Mouse (Mus musculus): ENCODE results near the gene Klre1. TPM values are rescaled to one million over a fixed set of nuclear protein-coding genes. Genes with fewer than 3 reads are reported as not detected.

Klre1 gene
- not detected in 2 replicates for polyA plus RNA-seq (2015; fragmentation: Nextera tagmentation; extraction: Ambion mirVana)

DNA sequence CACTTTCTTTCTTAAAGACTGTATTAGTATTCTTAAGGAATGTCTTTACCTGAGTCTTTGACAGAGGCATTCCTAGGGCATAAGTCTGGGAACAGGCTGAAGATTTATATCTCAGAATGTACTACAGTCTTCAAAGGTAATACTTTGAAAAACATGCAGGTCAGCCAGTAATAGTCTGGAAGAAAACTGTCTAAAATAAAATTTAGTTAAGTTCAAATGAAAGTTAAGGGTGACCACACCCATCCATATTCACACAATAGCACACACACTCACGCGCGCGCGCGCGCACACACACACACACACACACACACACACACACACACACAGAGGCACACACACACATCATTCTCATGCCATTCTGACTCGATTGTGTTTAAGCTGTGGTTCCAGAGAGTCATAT is at the start of gene Klre1:
Gene Klre1 (plus strand): TSS at position 301 of the 400 bp plus-strand sequence.
- Histone ChIP-seq H3K27ac (no peak within 1 kb of the TSS), H3K9ac (no peak within 1 kb of the TSS), H3K36me3 (no peaks in the 10 kb centered on the region), H3K4me3 (no peak within 1 kb of the TSS), H3K4me1 (no peaks in the 10 kb centered on the region), H3K9me3 (no peaks in the 10 kb centered on the region), H3K4me2 (no peak within 1 kb of the TSS), H3K27me3 (no peaks in the 10 kb centered on the region)
- ATAC-seq (ENCODE audit: insufficient number of reproducible peaks, low FRiP score, low TSS enrichment, low read depth), result no peak
- 93% methylated on average over 8 of the region's 8 CpGs for WGBS

GRCm38 (mm10) chr6:129529605-129530004 is 48.1 kb upstream of the Klre1 start:
- Histone ChIP-seq H3K4me3 (no peak overlapping the region), H3K27ac (no peak overlapping the region), H3K9ac (no peak overlapping the region), H3K36me3 (no peaks in the 10 kb centered on the region), H3K4me2 (no peak overlapping the region), H3K27me3 (no peaks in the 10 kb centered on the region), H3K4me1 (peaks cover 8% of the 10 kb centered on the region), H3K9me3 (no peaks in the 10 kb centered on the region)
- 81% methylated on average over 1 of the region's 1 CpGs for WGBS
- no peak for ATAC-seq (ENCODE audit: insufficient number of reproducible peaks, low FRiP score, low TSS enrichment, low read depth)

DNA sequence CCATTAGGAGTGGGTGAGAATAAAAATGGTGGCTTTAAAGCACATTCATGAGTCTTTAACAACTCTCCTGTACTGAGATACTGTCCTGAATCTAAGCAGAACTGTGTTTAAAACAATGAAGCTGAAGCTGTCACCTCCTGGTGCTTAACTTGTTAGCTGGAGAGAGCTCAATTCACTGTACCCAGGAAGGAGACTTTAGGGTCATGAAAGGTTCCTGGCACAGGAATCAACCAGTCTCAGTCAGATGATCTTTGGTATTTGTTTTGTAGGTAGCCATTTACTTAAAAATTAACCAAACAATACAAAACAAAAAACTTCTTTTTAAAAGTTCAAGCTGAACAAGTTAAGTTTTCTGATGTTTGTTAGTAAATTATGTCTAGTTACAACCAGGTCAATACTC is 47.4 kb upstream of the Klre1 start:
- ATAC-seq (ENCODE audit: insufficient number of reproducible peaks, low FRiP score, low TSS enrichment, low read depth), result no peak
- Histone ChIP-seq H3K27ac (no peak overlapping the region), H3K36me3 (no peaks in the 10 kb centered on the region), H3K9me3 (no peaks in the 10 kb centered on the region), H3K4me1 (peaks cover 13% of the 10 kb centered on the region), H3K4me2 (no peak overlapping the region), H3K27me3 (no peaks in the 10 kb centered on the region), H3K4me3 (no peak overlapping the region), H3K9ac (no peak overlapping the region)

- H3K4me3 ChIP-seq, result peak overlapping the region; percentile 79
- no peak overlapping the region for H3K27ac ChIP-seq
- no peaks in the 10 kb centered on the region for H3K9me3 ChIP-seq
- no peak overlapping the region for H3K9ac ChIP-seq
- H3K27me3 ChIP-seq, result no peaks in the 10 kb centered on the region
- peak overlapping the region; percentile 93 for H3K4me2 ChIP-seq
- H3K36me3 ChIP-seq, result no peaks in the 10 kb centered on the region; the same call in 1 of the 2 replicates
- H3K4me1 ChIP-seq, result peaks cover 14% of the 10 kb centered on the region
- no peak for ATAC-seq (ENCODE audit: insufficient number of reproducible peaks, low FRiP score, low TSS enrichment, low read depth)
- WGBS, result 28% methylated on average over 7 of the region's 7 CpGs
These were observed 45.2 kb upstream of the Klre1 start for GRCm38 (mm10) chr6:129532556-129532941.

GRCm38 (mm10) chr6:129532942-129533860 is 44.5 kb upstream of the Klre1 start, which contains the start of gene Gabarapl1:
TSS of gene Gabarapl1 (plus strand) at chr6:129533160.
- WGBS, result under 1% methylated on average over 55 of the region's 55 CpGs
- H3K27ac ChIP-seq, result peak within 1 kb of the TSS; percentile 65
- peak within 1 kb of the TSS; percentile 93 for H3K4me2 ChIP-seq
- H3K9me3 ChIP-seq, result no peaks in the 10 kb centered on the region
- peak within 1 kb of the TSS; percentile 57 for H3K9ac ChIP-seq
- no peaks in the 10 kb centered on the region for H3K27me3 ChIP-seq
- peaks cover 4% of the 10 kb centered on the region for H3K36me3 ChIP-seq
- H3K4me1 ChIP-seq, result peaks cover 14% of the 10 kb centered on the region
- H3K4me3 ChIP-seq, result peak within 1 kb of the TSS; percentile 79
- peak; percentile 57 for ATAC-seq (ENCODE audit: insufficient number of reproducible peaks, low FRiP score, low TSS enrichment, low read depth)

GRCm38 (mm10) chr6:129534057-129534456 is 43.6 kb upstream of the Klre1 start:
- ATAC-seq (ENCODE audit: insufficient number of reproducible peaks, low FRiP score, low TSS enrichment, low read depth), result no peak
- peaks cover 12% of the 10 kb centered on the region for H3K36me3 ChIP-seq
- H3K9me3 ChIP-seq, result no peaks in the 10 kb centered on the region
- no peak overlapping the region for H3K27ac ChIP-seq
- H3K4me2 ChIP-seq, result peak overlapping the region; percentile 93
- H3K9ac ChIP-seq, result 0 out of 2 replicates have a peak overlapping the region, but pooled peaks have one; percentile 57
- H3K4me1 ChIP-seq, result peaks cover 14% of the 10 kb centered on the region
- peak overlapping the region; percentile 79 for H3K4me3 ChIP-seq
- H3K27me3 ChIP-seq, result no peaks in the 10 kb centered on the region
- 15% methylated on average over 9 of the region's 9 CpGs for WGBS

- H3K36me3 ChIP-seq, result peaks cover 18% of the 10 kb centered on the region
- ATAC-seq (ENCODE audit: insufficient number of reproducible peaks, low FRiP score, low TSS enrichment, low read depth), result peak; percentile 31; the same call in 1 of the 2 replicates
- H3K4me1 ChIP-seq, result peaks cover 14% of the 10 kb centered on the region
- peak overlapping the region; percentile 79; the same call in 1 of the 2 replicates for H3K4me3 ChIP-seq
- no peaks in the 10 kb centered on the region for H3K27me3 ChIP-seq
- no peak overlapping the region for H3K27ac ChIP-seq
- peak overlapping the region; percentile 93 for H3K4me2 ChIP-seq
- H3K9me3 ChIP-seq, result no peaks in the 10 kb centered on the region
- WGBS, result 46% methylated on average over 4 of the region's 4 CpGs
- no peak overlapping the region for H3K9ac ChIP-seq
These were observed 43.0 kb upstream of the Klre1 start for GRCm38 (mm10) chr6:129534627-129535190.

DNA sequence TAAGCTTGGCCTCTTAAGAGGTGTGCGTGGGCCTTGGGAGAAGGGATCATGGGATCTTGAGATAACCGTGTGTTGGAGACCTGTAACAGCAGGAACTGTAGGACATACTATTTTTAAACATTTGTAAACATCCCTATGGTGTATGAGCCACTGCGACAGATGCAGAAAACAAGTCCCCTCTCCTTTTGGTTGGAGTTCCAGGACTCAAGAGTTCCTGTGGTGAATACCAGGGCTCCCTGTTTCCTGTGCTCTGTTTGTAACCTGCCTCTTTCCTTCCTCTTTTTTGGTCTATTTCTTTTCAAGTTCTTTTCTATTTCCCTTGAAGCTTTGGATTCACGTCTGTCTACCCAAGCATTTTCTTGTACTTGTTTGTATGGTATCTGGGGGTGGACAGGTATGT is 42.0 kb upstream of the Klre1 start:
- Histone ChIP-seq H3K9ac (no peak overlapping the region), H3K4me2 (no peak overlapping the region), H3K4me1 (peaks cover 14% of the 10 kb centered on the region), H3K27me3 (no peaks in the 10 kb centered on the region), H3K9me3 (no peaks in the 10 kb centered on the region), H3K36me3 (peaks cover 28% of the 10 kb centered on the region), H3K4me3 (no peak overlapping the region), H3K27ac (no peak overlapping the region)
- WGBS, result 77% methylated on average over 4 of the region's 4 CpGs
- ATAC-seq (ENCODE audit: insufficient number of reproducible peaks, low FRiP score, low TSS enrichment, low read depth), result no peak

DNA sequence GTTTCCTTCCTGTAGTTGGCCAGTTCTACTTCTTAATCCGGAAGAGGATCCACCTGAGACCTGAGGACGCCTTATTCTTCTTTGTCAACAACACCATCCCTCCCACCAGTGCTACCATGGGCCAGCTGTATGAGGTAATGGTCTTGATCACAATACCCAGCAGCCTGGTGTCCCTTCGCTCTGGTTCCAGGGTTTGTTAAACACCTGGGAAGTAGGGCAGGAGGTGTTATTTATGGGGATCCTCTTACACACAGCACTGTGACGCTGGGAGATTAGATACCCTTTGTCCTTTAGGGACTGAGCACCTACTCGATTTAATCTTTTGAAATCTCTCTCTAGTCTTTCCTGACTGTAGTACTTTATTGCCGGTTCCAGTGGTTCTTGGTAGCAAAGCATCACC is 39.1 kb upstream of the Klre1 start:
- Histone ChIP-seq H3K4me3 (no peak overlapping the region), H3K27me3 (no peaks in the 10 kb centered on the region), H3K27ac (no peak overlapping the region), H3K36me3 (peaks cover 42% of the 10 kb centered on the region), H3K4me2 (no peak overlapping the region), H3K4me1 (peaks cover 12% of the 10 kb centered on the region), H3K9me3 (no peaks in the 10 kb centered on the region), H3K9ac (no peak overlapping the region)
- no peak for ATAC-seq (ENCODE audit: insufficient number of reproducible peaks, low FRiP score, low TSS enrichment, low read depth)
- WGBS, result 81% methylated on average over 6 of the region's 6 CpGs

DNA sequence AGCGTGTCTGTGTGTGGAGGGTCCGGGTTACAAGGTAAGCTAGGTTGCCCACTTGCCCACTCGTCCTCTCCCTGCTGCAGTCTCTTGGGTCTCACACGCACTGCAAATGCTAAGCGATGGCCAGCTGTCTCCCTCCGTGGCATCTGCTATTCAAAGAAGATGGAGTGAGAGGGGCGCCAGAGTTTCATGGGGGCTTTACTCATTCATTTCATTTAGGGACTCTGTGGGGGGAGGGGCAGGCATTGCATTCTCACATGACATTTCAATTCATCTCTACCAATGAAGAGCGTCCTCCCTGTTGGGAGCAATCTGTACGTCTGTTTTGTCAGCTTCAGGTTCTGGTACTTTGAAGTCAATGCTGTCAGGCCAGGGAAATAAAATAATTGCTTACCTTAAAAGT is 35.8 kb upstream of the Klre1 start:
- H3K4me3 ChIP-seq, result no peak overlapping the region
- no peak overlapping the region for H3K4me2 ChIP-seq
- no peaks in the 10 kb centered on the region for H3K9me3 ChIP-seq
- peaks cover 42% of the 10 kb centered on the region for H3K36me3 ChIP-seq
- ATAC-seq (ENCODE audit: insufficient number of reproducible peaks, low FRiP score, low TSS enrichment, low read depth), result no peak
- WGBS, result 78% methylated on average over 9 of the region's 9 CpGs
- no peak overlapping the region for H3K27ac ChIP-seq
- 0 out of 2 replicates have a peak, but pooled peaks cover 3% of the 10 kb centered on the region for H3K4me1 ChIP-seq
- no peak overlapping the region for H3K9ac ChIP-seq
- H3K27me3 ChIP-seq, result no peaks in the 10 kb centered on the region

- H3K4me2 ChIP-seq, result no peak overlapping the region
- no peak overlapping the region for H3K27ac ChIP-seq
- 0 out of 2 replicates have a peak, but pooled peaks cover 3% of the 10 kb centered on the region for H3K4me1 ChIP-seq
- no peaks in the 10 kb centered on the region for H3K9me3 ChIP-seq
- no peak overlapping the region for H3K9ac ChIP-seq
- H3K36me3 ChIP-seq, result peaks cover 42% of the 10 kb centered on the region
- no peak for ATAC-seq (ENCODE audit: insufficient number of reproducible peaks, low FRiP score, low TSS enrichment, low read depth)
- no peaks in the 10 kb centered on the region for H3K27me3 ChIP-seq
- WGBS, result 90% methylated on average over 3 of the region's 3 CpGs
- H3K4me3 ChIP-seq, result no peak overlapping the region
These were observed 35.2 kb upstream of the Klre1 start for GRCm38 (mm10) chr6:129542540-129542939.

Measured in limb, embryonic 15.5 days (tissue).